Mouse (Mus musculus): ENCODE measurements around the gene Mrln.

DNA sequence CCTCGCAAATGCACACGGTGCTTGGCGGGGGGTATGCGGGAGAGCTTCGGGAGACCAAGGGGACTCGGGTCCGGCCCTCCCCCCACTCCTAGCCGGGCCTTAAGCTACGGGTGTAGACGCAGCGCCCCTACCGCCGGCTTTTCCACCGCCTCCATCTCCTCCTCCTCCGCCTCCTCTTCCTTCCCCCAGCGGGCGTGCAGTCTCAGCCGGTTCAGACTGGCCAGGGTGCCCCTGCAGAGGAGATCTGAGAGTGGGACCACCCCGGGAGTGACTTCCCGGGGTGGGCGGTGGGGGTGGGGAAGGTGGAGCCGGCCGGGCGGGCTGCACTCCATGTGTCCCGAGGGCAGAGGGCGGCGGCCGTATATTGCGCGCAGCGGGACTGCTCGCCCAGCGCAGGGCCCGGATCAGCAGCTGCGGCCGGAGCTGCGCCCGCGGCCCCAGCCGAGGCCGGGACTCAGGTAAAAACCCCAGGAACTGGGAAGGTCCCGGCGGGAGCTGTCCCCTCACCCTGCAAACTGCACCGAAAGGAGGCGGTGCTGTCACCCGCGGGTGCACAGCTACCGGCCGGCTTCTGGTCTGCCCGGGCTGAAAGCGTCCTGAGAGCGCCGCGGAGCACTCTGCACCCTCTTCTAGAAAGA is 40.6 kb downstream of the Mrln start, which contains the start of gene Slc16a9:
- TF ChIP-seq CTCF (IDR thresholded peaks at IDR 0.05; ENCODE audit: low read depth, low read length) (no peak), POLR2A (IDR thresholded peaks at IDR 0.05; ENCODE audit: borderline replicate concordance, low read depth, low read length) (no peak)

All from bone marrow macrophage, adult 2 months (primary cell).